Mouse (Mus musculus): ENCODE data around the gene Spink8.
"Not testable (repeated sequence)": the region's sequence is repeated elsewhere in the genome, so short reads cannot be mapped to it uniquely, and the experiment has no call there.

The Spink8 gene

GRCm38 (mm10) chr9:109811980-109812379 lies at the start of gene Spink8:
Spink8 (plus strand) TSS chr9:109812280.
- no peak for DNase-seq

DNA sequence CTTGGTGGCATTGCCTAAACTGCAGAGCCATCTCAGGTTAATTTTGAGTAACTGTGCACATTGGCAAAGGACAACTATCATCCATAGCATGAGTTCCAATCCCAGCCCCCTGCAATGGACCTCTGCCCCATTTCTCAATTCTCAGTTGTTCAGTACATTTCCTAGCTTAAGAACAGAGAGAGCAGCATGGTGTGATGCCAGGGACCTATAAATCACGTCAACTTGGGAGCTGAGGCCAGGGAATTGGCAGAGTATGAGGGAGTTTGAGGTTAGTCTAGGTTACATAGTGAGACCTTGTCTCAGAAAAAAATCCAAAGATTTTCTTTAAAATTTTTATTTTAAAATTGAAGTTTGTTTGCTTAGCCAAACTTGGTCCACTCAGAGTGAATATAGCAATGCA lies 45.2 kb upstream of the Spink8 start:
- not testable (repeated sequence) for DNase-seq

- not testable (repeated sequence) for DNase-seq
These were observed 21.5 kb upstream of the Spink8 start, which contains the start of gene Fbxw27 for GRCm38 (mm10) chr9:109790570-109790969. Fbxw27 (minus strand) TSS chr9:109790670.

- DNase-seq, result no peak
These were observed 16.9 kb upstream of the Spink8 start for GRCm38 (mm10) chr9:109795221-109795620.

DNA sequence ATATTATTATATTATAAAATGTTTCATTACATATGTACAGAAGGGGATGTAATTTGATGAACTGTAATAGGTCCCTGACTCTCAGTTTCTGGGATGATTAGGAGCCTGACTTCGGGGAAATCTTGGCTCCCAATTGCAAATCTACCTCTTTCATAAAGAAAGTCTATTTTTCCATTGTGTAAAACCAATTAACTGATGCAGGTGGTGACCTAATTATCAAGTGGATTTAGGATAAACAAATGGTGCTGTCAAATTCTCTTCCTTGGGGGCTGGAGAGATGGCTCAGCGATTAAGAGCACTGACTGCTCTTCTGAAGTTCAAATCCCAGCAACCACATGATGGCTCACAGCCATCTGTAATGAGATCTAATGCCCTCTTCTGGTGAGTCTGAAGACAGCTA lies 16.3 kb upstream of the Spink8 start:
- no peak for DNase-seq

DNA sequence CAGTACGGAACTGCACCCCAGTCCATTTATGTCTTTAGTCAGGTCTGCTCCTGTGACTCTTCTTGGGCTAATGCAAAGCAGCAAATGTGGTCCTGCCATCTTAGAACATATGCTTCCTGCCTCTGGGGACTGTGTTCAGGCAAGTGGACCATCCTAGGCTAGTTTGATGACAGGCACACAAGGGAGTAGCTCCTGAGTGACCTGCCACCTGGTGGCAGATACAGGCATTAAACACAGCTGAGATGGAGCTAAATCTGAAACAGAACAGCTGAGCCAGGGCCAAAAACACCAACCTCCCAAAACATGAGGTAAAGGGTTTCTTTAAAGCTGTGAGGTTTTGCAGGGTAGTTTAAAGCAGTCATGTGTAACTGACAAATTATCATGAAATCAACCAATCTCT lies 14.0 kb upstream of the Spink8 start:
- peak in 1 of 2 experiments; percentile 51 for DNase-seq

GRCm38 (mm10) chr9:109805596-109805995 lies 6.5 kb upstream of the Spink8 start:
- DNase-seq, result peak; percentile 18 to 31

- no peak for DNase-seq
These were observed 5.8 kb upstream of the Spink8 start for GRCm38 (mm10) chr9:109806260-109806659.

DNA sequence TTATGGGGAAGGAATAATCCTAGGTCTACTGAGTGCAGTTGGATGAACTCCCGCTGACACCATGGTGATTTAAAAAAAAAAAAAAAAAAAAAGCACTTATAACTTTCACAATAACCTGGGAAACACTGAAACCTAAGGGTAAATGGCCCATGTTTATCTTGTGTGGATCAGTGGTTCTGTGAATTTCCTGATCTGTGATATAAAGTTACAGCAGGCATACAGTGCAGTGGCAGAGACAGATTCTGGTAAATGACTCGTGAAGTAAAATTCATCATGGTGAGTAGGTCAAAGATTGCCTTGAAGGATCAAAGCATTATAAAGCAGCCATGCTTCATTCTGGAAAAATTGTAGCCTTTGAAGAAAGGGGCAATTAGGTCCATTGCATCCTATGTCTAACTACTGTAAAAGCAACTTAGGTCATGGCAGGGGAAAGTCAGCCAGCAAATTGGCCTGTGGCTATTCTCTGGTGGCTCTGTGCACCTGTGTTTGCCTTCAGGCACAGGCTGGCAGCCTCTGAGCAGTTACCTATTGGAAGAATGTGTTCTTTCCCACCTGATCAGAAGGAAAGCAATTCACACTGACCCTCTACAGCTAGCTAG lies 5.3 kb upstream of the Spink8 start:
- no peak for DNase-seq

- DNase-seq, result no peak
These were observed 4.2 kb upstream of the Spink8 start for GRCm38 (mm10) chr9:109807898-109808297.

DNA sequence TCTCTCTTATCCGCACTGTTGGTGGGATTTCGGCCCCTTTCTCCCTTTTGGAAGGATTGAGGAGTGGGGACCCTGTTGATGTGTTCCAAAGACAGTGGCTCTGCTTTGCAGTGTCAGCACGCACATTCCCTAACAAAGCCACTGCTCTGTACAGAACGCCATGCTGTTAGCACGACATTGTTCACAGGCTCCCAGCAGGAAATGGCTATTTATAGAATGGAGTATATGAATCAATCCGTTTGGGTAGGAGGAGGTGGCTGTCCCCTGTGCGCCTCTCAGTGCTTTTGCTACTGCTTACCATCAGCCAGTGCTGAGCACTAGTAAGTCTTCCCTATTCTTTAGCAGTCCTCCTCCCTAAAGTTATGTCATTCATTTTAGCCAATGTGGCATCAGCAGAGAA lies 1.3 kb downstream of the Spink8 start:
- DNase-seq, result no peak

DNA sequence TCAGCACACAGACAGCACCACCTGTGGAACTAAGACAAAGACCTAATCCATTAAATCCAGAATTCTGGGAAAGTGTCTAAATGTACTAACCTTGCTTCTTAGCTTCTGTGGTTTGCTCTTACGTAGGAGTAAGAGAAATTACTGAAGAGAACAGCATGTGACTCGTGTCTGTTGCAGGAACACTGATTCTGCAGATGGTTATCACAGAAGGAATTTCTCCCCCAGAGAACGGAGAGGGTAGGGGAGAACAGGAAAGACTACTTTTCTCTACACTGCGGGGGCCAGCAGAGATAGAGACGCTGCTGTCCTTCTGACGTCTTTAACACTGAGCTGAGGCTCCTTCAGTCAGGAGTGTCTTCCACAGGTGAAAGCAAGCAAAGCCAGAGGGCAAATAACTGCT lies 4.3 kb downstream of the Spink8 start:
- DNase-seq, result no peak

- DNase-seq, result no peak
These were observed 13.7 kb downstream of the Spink8 start for GRCm38 (mm10) chr9:109825739-109826138.

- DNase-seq, result no peak
These were observed 14.1 kb downstream of the Spink8 start for GRCm38 (mm10) chr9:109826181-109826580.

DNA sequence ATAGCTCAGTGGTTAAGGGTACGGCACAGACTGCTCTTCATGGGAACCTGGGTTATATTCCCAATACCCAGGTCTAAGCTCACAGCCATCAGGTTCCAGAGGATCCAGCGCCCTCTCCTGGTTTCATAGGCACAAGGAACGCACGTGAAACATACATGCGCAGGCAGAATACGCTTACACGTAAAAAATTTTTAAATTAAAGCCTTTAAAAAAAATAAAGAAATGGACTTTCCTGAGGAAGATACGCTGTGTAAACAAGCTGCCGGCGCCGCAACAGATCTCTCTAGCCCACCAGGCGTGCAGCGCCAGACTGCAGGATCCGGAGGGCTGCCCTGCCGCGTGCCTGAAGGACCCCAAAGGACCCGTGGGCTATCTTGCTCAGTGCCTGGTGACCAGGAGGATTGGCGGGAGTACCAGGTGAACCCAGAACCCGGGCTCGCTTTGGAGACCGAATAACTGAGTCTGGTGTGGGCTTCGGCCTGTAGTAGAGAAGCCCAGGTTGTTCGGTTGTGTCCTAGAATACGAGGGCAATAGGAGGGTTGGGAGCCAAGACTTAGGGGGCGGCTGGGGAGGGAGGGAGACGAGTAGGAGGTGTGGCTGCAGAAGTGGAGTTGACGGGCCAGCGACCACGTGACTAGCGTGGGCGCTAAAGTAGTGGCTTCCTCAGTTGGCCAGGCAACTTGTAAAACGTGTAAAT lies 20.5 kb downstream of the Spink8 start, which contains the start of gene Nme6:
Gene Nme6 (plus strand): TSS at position 359 of the 697 bp plus-strand sequence.
- DNase-seq, result peak; percentile 86 to 92

- no peak for DNase-seq
These were observed 21.0 kb downstream of the Spink8 start for GRCm38 (mm10) chr9:109833088-109833412.

DNA sequence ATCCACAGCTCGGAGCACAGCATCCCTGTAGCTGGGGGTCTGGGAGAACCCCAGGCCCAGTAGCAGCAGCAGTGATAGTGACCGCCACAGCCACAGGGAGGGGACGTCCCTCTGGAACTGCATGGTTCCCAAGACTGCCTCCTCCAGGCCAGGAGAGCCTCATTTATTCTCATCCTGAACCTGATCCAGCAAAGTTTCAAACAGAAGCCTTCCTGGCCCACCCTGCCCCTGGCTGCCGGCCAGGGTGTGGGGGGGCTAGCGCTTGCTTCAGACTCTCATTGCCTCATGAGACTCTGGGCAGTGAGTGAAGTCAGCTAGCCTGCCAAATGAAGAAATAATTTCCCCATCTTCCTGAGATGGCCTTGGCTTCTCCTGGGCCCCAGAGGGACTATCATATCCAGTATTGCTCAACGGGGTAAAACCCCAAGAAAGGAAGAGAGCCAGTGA lies 37.3 kb downstream of the Spink8 start, which contains the start of gene Camp:
Gene Camp (minus strand): TSS at position 306 of the 447 bp plus-strand sequence.
- DNase-seq, result peak; percentile 12 to 42

- no peak for DNase-seq
These were observed 38.0 kb downstream of the Spink8 start for GRCm38 (mm10) chr9:109850099-109850498.

- DNase-seq, result no peak
These were observed 42.3 kb downstream of the Spink8 start for GRCm38 (mm10) chr9:109854341-109854740.

DNA sequence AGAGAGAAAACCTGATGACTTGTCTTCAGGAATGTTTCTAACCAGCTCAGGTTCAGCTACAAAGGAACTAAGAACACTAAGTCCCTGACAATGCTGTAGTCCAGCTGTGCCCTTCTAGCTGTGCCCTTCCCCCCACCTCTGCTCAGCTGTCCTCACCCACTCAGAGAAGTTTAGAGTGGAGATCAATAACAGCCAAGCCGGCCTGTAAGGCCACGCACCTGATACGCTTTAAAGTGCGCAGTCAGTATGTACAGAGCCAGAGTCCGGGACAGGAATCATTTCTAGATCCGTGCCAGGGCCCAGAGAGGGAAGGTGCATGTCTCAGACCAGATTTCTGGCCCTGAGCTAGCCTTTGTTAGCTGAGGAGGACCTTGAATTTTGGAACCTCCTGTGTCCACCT lies 43.9 kb downstream of the Spink8 start:
- DNase-seq, result no peak

DNA sequence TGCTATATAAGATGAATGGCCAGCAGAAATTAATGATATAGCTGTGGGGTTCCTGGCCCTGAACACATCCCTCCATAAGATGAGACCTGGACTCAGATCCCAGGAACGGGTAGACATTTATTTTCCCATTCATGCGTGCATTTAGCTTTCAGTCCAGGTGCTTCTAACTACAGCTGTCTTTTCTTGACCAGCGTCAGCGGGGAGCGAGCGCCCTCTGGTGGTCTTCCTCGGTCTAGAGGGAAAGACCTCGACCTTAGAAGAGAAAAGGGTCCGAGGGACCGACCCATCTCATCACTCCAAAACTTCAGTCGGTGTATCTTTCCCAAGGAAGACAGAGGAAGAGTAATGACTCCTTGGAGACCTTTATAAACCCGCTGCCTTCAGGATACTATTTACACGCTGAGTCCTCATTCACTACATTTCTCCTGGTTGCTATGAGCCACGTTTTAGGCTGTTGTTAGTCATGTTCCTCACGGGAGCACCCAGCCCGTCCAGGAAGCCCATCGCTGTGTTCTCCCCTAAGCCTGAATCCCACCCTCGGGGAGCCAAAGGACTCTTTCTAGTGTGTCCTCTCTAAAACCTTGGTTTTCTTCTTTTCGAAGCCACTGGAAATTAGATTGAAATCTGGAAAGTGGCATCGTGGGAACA lies 50.4 kb downstream of the Spink8 start:
- peak; percentile 56 to 92 for DNase-seq

- no peak for DNase-seq
These were observed 51.0 kb downstream of the Spink8 start for GRCm38 (mm10) chr9:109863085-109863484.

DNA sequence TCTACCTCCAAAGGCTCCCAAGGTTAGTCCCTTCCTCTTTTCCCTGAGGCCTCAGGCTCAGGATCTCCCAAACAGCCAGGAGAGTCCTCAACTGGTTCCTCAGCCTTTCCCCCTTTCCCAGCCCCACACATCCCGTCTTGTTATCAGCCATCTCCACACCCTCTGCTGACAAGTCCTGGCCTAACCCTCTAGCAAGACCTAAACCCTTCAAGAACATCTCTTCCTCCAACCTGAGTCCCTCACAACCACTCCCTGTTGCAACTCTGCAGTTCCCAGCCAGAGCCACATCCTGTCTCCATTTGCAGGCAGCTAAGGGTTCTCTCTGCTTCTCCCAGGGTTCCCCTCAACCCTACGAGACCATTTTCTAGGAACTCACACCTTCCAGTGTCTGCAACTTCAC lies 54.1 kb downstream of the Spink8 start:
- no peak for DNase-seq

All from kidney, postnatal 36 days (tissue).